Mouse (Mus musculus) CD4-positive, CD25-positive, alpha-beta regulatory T cell, adult 9 weeks (primary cell): ENCODE results near the gene Mrln. TPM values are rescaled to one million over a fixed set of nuclear protein-coding genes. Genes with fewer than 3 reads are reported as not detected.

Experiments used
- polyA plus RNA-seq: library from polyadenylated mRNA; unstranded; fragments of 100-300 nt; shearing (Covaris generic); gene quantifications from one replicate; pipeline ENCODE4 v1.2.1, GENCODE M21; 2017

Gene Mrln
- polyA plus RNA-seq, result not detected

DNA sequence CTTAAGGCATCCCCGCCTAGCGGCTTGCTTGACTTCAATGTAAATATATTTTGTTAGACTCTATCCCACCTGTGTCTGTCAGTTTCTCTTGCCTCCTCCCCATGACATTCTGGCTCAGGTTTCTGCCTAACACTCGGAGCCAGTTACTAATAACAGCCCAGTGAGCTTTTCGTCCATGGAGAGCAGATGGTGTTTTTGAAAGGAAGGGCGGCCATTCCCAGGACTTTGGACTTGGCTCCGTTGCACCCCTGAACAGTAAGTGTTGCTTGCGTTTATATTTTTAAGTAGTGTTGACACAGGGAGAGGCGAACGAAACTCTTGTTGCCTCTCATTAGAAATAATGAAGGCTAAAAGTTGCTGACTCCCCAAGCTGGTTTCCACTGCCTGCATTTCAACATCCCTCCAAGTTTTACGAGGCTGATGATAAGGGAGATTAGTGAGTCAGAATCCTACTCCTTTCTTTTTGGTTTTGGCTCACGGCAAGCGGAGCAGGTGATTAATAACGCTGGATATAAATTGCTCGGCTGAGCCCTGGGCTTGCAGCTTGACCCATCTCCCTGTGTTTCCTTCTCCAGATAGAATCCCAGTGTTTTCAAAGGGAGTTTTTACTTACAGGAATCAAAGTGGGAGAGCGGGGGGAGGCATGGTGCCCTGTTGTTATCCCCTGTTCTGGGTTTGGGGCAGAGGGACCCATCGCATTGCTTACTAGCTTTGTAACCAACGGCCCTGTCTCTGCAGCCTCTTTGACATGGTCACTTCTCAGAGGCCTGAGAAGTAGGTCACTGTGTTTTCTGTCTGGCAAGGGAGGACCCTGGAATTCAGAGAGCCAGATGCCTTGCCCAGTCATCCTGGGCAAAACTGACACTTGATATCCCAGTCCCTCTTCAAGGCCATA lies at the start of gene Mrln:
TSS of gene Mrln (plus strand) at position 160 of the 895 bp plus-strand sequence.

GRCm38 (mm10) chr10:70244921-70245558 lies 40.6 kb downstream of the Mrln start, which contains the start of gene Slc16a9:
TSS of gene Slc16a9 (plus strand) at chr10:70245100.

Other genes with a start within 250 kb of the Mrln start
- gene Ccdc6, start 107.5 kb upstream of the Mrln start, polyA plus RNA-seq, result 8.7 TPM
- gene Slc16a9, start 40.4 kb downstream of the Mrln start, polyA plus RNA-seq, result not detected
- gene Fam13c, start 235.8 kb downstream of the Mrln start, polyA plus RNA-seq, result not detected